Mouse (Mus musculus): ENCODE results near the gene Evi5.

Gene Evi5

DNA sequence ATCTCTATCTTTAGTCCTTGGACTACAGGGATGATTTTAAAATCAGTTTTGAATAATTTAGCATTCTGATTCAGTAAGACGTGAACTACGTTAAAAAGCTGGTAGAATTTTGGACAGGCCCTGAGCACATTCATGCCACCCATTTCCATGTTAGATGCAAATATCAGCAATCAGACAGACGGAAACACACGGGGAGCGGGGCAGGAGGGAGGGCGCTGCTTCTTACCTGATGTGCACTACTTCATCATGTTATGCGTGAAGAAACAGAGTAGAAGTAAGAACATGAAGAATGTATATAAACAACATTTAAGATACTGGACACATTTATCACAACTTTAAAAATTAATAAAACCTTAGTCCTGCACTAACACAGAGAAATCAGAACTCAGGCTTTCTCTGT, 121.3 kb downstream of the Evi5 start:
- DNase-seq (ENCODE audit: extremely low spot score, low spot score), result no peak

GRCm38 (mm10) chr5:107749229-107749916, 125.5 kb downstream of the Evi5 start:
- DNase-seq (ENCODE audit: extremely low spot score, low spot score), result no peak

DNA sequence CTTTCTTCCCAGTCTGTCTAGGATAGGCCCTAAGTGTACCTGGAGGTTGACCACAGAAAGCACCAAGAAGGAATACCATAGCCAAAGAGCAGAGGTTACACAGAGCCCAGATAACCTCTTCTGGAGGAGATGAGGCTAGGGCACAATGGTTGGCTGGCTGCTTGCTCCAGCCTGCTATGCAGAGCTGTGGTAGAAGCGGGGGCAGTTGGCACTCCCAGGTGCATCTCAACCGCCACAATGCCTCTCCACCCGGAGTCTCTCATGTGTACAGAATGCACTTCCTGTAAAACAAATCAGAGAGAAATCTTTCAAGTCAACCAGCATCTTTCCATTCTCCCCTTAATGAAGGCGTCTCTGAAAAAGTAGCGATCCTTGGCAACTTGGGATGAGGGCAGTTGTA, 135.9 kb downstream of the Evi5 start:
- no peak for DNase-seq (ENCODE audit: extremely low spot score, low spot score)

GRCm38 (mm10) chr5:107738296-107738695, 136.6 kb downstream of the Evi5 start:
- DNase-seq (ENCODE audit: extremely low spot score, low spot score), result no peak

- no peak for DNase-seq (ENCODE audit: extremely low spot score, low spot score)
Observed at GRCm38 (mm10) chr5:107736171-107736570, 138.7 kb downstream of the Evi5 start.

DNA sequence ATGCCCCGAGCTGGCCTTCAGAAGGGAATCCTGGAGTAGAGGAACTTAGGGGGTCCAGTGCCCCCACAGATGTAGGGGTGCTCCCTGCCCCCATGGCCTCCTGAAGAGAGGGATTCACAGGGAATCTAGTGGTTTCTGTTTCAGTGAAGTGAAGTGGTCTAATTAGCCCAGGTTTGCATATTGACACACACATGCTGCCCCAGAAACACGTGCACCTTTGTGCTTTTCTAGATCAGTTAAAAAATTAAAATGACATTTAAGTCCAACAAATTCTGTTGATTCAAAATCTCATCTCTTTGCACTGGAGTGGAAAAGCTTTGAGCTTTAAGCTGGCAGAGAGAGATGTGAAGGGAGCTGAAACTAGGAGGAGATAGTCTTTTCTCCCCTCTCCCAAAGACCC, 143.1 kb downstream of the Evi5 start:
- no peak for DNase-seq (ENCODE audit: extremely low spot score, low spot score)

GRCm38 (mm10) chr5:107731408-107731807, 143.5 kb downstream of the Evi5 start:
- DNase-seq (ENCODE audit: extremely low spot score, low spot score), result no peak

GRCm38 (mm10) chr5:107727007-107727402, 147.9 kb downstream of the Evi5 start:
- DNase-seq (ENCODE audit: extremely low spot score, low spot score), result no peak

DNA sequence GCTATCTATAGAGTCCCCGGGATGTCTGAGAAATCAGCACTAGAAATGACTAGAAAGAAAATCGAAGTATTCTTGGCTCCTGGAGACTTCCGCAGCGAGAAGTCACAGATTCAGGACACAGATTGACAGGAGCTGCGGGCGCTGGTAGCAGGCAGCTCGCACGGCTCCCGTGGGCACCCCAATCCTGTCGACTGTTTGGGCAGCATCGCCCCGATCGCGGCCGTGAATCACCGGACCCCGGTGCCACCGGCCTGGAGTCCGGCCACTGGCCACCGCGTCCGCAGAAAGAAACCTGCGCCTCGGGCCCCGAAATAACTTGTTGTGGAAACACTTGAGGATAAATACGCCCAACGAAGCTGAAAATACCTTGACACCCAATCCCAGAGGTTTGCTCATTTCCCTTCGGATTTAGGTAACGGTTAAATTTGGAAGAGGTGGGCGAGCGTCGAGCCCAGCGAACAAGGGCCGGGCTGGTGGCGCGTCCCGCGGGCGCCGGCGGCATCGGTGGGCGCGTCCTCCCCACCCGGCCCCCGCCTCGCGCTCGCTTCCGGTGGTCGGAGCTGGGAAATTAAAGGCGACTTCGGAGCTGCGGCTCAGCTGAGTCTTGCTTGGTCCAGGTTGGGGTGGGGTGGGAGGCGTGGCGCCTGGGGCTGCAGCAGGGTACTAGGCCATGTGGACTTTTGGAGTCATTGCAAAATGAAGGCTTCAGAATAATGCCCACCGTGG, 148.5 kb downstream of the Evi5 start:
- peak; percentile 65 for DNase-seq (ENCODE audit: extremely low spot score, low spot score)

DNA sequence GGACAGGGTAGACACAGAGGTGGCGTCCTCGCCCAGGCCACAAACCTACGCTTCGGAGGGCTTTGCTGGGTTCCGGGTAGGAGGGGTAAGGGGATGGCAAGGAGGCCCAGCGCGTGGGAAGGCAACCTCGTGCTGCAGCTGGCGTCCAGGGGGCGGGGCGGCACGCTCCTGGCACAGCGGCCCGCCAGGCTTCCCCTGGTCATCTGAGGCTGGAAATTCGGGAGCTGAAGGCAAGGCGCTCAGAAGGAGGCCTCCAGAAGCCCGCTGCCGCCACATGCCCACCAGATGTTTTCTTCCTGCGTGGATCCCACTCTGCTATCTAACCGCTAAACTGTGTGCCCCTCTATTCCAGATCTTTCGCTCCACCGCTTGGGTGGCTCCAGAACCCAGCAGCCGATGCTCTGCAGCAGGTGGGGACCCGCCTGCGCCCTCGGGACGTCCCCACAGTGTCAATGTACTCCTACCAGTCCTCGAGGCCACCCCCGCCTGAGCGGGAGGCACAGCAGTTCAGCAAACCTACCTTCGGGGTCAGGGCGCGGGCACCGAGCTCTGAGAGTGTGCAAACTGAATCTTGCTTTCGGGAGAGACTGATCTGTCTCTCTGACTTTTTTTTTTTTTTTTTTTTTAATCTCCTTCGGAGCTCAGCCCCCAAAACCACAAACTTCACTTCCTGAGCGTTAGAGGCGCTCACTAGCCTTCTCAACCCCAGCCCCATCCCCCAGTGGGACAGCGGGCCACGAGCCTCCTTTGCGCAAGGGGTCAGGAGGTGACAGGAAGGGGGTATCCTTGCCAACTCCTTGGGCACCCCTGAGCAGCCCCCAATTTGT, 149.3 kb downstream of the Evi5 start, which contains the start of gene Gfi1:
Gene Gfi1 (minus strand): TSS at position 602 of the 827 bp plus-strand sequence.
- peak; percentile 64 for DNase-seq (ENCODE audit: extremely low spot score, low spot score)

DNA sequence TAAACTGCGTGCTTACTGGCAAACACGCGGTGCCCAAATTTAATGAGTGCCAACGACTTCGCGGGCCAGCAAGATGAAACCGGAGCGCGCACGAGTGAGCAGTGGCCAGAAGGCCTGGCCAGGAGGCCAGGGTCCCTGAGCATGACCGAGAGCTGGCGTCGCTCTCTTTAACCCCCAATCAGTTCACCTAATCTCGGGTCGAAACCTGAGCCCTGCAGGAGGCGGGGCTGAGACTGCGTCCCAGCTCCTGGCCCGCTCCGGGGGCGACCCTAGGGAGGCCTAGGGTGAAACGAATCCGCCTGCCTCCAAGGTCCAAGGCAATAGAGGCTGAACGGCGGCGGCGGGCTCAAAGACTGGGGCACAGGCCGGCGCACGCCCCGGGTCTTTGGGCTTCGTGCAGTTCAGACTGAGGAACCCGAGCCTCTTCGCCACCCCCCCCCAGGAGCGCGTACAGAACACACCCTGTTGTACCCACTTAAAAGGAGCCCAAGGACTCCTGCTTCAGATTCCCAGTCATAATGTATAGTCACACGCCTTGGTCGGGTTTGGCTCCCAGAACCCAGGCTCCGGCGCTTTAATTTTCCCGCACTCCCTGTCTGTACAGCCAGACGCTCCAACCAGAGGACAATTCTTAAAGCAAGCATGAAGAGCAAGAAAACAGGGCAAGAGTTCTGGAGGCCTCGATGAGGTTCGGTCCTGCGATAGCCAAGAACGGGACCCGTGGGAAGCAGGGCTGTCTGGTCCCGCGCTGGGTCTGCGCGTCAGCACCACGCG, 150.1 kb downstream of the Evi5 start:
- peak; percentile 74 for DNase-seq (ENCODE audit: extremely low spot score, low spot score)

DNA sequence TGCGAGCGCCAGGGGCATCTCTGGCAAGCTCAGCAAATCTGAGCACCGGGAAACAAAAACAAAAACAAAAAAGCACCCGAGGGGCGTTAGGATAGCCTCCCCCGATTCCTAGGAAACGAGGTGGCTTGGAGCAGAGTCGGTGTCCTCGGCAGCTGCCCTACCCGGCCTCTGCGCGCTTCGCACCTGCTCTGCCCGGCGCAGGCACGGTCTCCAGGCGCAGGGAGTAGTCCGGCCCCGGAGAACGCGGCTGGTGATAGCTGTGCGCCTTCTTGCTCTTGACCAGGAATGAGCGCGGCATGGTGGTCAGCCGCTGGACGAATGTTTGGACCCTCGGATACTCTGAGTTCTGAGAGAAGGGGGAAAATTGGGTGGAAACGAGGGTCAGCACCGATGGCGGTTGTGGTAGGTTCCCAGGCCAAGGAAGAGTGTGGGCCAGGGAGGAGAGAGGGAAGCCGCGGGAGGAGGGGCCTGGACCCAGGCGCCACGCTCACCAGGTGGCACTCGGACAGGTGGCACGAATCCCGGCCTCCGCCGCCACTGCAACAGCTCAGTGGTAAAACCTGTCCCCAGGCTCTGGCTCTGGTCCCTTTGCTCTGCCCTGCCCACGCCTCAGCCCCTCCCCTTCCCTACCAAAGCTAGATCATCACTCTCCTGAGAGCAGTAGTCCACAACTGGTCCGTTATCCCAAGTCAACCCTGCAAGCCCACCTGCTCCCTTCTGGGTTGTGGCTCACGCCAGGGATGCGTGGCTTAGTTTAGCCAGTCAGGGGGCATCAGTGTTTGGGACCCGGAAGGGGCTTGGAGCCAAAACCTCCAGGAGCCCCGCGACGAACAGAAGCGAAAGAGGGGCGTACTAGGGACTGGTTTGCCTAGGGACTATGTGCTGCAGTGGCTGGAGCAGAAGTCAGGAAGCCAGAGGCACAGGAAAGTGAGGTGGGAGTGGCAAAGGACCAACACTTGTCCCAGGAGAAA, 151.1 kb downstream of the Evi5 start:
- peak; percentile 58 for DNase-seq (ENCODE audit: extremely low spot score, low spot score)

GRCm38 (mm10) chr5:107722661-107723532, 152.0 kb downstream of the Evi5 start:
- peak; percentile 72 for DNase-seq (ENCODE audit: extremely low spot score, low spot score)

DNA sequence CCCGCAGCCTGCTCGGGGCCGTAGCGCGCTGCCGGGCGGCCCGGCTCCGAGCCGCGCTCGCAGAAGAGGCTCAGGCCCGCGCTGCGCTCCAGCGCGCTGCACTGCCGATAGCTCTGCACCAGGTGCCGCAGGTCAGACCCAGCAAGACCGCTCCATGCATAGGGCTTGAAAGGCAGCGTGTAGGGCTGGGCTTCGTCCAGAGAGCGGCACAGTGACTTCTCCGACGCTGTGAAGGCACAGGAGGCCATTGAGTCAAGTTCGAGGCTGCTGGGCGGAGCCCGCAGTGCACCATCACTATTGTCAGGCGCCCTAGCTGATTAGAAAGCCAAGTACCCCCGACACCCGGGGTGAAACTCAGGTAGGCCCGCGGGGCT, 153.3 kb downstream of the Evi5 start:
- DNase-seq (ENCODE audit: extremely low spot score, low spot score), result no peak

DNA sequence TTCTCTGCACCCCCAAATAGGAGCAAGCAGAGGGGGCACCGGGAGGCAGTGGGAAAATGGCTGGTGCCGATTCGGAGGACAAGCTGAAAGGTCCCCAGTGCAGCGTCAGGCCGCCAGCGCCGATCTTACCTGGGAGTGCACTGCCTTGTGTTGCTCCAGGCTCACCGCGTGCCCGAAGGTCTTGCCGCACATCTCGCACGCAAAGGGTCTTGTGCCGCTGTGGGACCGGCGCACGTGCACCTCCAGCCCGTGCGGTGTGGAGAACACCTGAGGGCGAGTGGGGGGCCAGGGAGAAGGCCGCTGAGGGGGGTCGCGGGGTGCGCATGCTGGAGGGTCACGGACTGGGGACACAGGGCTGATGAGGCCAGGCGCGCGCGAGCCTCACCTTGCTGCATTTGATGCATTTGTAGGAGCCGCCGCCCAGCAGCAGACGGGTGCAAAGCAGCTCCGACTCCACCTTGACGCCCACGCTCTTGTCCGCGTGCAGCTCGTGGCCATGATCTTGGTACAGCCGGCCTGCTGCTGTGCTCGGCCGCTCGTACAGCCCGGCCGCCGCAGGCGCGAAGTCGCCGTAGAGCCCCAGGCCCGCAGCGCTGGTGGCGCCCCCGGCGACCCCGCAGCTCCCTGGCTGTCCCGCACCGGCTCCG, 153.8 kb downstream of the Evi5 start:
- peak; percentile 72 for DNase-seq (ENCODE audit: extremely low spot score, low spot score)

GRCm38 (mm10) chr5:107720511-107720910, 154.4 kb downstream of the Evi5 start:
- peak; percentile 32 for DNase-seq (ENCODE audit: extremely low spot score, low spot score)

GRCm38 (mm10) chr5:107719786-107720185, 155.1 kb downstream of the Evi5 start:
- peak; percentile 34 for DNase-seq (ENCODE audit: extremely low spot score, low spot score)

- DNase-seq (ENCODE audit: extremely low spot score, low spot score), result no peak
Observed at GRCm38 (mm10) chr5:107719209-107719608, 155.7 kb downstream of the Evi5 start.

All from neural tube, embryonic 10.5 days (tissue).